Mouse (Mus musculus) cerebellum, adult 18-20 months (tissue): Measurements from ENCODE around the gene Bbox1.
A peak's percentile ranks its signal among the peaks of the same experiment; 100 is the strongest.

Experiments
- DNase-seq, 2 experiments: peaks; one replicate each; pipeline ENCODE4 v3.0.0; 2021

Bbox1 gene

GRCm38 (mm10) chr2:110314509-110315155 is at the start of gene Bbox1:
TSS of gene Bbox1 (minus strand) at chr2:110314560.
- DNase-seq, result peak in 1 of 2 experiments; percentile 4

DNA sequence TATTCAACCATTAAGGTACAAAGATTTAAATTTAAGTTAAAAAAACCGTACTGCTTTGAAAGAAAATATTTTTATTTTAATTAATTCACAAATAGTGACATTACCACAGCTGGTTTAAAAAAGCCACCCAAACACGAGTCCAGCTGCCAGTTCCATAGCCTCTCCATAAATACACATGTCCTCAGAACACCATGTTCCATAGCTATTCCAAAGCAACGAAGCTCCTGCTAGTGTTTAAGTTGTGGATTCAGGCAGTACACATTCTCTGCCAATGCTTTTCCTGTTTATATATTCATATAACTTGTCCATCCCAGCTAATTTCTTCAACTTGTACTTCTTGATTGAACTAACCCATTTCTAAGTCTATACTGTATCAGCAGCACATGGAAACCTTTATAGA is 49.5 kb upstream of the Bbox1 start:
- DNase-seq, result no peak

GRCm38 (mm10) chr2:110362432-110363283 is 48.3 kb upstream of the Bbox1 start, which contains the start of gene Fibin:
TSS of gene Fibin (minus strand) at chr2:110363183.
- peak in 1 of 2 experiments; percentile 7 for DNase-seq

GRCm38 (mm10) chr2:110353302-110353970 is 39.1 kb upstream of the Bbox1 start:
- no peak for DNase-seq

GRCm38 (mm10) chr2:110351843-110352251 is 37.5 kb upstream of the Bbox1 start:
- no peak for DNase-seq

DNA sequence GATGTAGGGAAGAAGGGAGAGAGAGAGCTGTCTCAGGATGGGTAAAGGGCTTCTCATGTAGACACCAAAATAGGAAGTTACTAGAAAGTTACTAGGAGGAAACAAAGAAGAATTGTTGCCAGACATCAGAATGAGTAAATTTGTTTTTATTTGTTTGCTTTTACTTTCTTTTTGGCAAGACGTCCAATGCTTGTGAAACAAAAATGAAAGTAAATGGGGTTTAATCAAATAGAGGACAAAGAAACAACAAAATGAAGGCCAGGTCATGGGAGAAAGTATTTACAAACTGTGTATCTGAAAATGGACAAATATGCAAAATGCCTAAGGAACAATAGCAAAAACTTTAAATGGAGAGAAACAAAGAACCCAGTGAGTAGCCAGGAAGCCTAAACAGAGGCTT is 37.0 kb upstream of the Bbox1 start:
- DNase-seq, result no peak

DNA sequence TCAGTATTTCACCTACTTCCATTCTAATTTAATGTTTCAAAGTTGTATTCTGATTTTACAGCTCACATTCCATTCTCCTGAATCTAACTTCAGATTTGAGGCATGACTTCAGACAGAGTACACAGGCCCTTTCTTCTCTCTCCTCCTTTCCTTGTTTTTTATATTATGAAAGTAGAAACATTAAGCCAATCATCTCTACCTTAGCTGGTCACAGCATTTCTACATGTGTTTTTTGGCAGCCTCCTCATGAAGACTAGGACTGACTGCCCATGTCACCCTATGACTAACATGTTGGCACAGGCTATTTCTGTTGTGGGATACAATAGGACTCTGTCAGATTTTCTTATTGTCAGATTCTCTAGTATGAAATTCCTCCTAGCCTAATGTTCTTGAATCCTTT is 14.6 kb upstream of the Bbox1 start:
- no peak for DNase-seq

GRCm38 (mm10) chr2:110319949-110320348 is 5.6 kb upstream of the Bbox1 start:
- DNase-seq, result no peak

GRCm38 (mm10) chr2:110319266-110319665 is 4.9 kb upstream of the Bbox1 start:
- DNase-seq, result no peak

GRCm38 (mm10) chr2:110318719-110319118 is 4.4 kb upstream of the Bbox1 start:
- no peak for DNase-seq

DNA sequence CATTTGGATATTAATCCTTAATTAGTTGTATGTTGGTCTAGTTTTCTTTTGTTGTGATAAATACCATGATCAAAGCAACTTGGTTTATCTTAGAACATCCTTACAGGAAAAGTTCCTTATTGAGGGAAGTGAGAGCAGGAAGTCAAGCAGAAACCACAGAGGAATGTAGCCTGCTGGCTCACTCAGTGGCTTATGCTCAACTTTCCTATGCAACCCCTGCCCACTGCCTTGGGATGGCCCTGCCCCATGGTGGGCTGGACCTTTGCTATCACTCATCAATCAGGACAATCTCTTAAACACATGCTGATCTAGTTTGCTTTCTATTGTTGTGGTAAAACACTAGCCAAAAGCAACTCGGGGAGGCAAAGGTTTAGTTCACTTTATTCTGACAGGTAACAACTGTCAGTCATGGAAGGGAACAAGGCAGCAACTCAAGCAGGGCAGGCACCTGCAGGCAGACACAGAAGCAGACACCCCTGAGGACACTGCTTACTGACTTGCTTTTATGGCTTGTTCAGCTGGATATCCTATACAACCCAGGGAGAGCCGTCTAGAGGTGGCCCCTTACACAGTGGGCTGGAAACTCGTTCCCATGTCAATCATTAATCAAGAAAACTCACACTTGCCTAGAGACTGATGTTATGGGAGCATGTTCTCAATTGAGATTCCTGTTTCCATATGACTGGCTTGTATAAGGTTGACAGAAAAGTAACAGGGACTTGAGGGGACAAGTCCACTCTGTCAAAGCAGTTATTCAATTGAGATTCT is 1.9 kb upstream of the Bbox1 start:
- DNase-seq, result no peak

DNA sequence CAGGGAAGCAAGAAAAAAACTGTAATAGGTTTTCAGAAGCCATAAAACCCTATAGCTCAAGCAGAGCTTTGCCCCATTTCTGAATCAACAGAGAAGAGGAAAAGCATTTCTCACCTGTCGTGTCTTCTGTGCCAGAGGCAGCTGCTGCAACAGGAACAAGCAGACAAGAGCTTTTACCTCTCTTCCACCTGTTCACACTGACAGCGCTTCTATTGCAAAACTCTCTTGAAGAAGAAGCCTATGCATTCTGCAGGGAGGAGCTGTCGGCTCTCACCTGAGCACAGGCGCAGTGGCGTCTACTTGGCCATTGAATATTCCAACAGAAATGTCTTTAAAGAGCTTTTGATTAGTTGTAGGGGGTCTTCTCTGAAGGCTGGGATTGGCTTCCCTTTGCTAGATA is 286 bp downstream of the Bbox1 start:
- DNase-seq, result no peak

GRCm38 (mm10) chr2:110313305-110313824 is 995 bp downstream of the Bbox1 start:
- DNase-seq, result no peak

- no peak for DNase-seq
These were observed 8.7 kb downstream of the Bbox1 start for GRCm38 (mm10) chr2:110305358-110306283.

DNA sequence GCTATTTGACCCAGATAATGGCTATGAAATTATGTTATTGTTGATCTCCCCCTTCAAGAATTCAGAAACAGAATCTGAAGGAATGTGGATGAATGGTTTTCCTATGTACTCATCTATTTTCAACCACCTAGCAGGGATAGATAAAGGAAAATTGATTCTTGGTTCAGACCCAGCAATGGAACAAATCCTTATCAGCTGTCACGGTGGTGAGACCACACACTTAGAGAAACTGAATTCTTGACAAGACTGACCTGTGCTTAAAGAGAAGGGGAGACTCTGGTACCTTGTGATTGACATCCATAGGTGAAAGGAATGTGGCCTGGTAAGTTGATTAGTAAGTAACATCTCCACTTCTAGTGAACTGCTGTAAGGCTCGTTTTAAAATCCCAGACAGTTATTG is 12.1 kb downstream of the Bbox1 start:
- DNase-seq, result no peak

DNA sequence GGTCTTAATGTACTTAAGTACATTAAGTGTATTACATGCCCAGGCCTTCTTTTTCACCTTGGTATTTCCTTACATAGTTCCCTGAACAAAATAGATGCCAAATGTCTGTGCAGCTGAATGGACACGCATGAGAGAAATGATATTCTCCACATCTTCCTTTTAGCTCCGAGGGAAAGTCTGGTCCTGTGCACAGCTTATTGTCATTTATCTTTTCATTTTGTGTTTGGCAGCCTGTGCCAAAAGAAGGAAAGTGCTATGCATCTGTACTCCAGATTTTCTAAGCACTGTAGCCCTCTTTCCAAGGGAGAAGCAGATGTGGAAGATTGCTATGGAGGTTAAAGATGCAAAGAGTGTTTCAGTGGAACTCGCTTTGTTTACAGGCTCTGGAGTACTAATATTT is 13.0 kb downstream of the Bbox1 start:
- DNase-seq, result no peak

- no peak for DNase-seq
These were observed 19.4 kb downstream of the Bbox1 start for GRCm38 (mm10) chr2:110294927-110295326.

GRCm38 (mm10) chr2:110287959-110288358 is 26.4 kb downstream of the Bbox1 start:
- no peak for DNase-seq

DNA sequence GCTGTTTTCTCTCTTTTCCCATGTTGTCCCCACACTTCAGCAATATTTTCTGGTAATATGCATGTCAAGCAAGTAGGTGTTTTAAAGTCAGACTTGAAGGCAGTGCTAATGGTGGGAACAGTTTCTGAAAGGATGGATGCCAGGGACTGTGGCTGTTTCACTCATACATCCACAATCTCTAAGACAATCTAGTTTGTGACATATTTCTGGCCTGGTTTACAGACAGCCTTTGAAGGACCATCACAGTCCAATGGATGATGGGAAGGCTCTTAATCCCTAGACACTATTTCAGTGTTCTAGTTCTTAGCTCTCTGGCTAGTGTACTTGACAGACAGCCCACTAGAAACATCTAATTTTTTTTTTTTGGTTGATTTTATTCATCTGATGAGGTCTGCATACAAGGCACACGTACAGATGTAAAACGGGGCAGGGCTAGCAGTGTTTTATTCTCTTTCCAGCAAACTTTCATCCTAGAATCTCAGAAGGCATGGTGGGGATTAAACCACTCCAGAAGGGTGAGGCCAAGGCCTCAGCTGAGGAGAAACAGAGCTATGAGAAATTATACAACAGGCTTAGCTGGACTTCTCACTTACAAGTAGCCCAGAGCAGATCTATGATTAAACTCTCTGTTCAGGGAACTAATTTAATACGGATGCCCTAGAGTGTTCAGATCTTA is 28.4 kb downstream of the Bbox1 start:
- no peak for DNase-seq

GRCm38 (mm10) chr2:110275424-110275823 is 38.9 kb downstream of the Bbox1 start:
- DNase-seq, result no peak

DNA sequence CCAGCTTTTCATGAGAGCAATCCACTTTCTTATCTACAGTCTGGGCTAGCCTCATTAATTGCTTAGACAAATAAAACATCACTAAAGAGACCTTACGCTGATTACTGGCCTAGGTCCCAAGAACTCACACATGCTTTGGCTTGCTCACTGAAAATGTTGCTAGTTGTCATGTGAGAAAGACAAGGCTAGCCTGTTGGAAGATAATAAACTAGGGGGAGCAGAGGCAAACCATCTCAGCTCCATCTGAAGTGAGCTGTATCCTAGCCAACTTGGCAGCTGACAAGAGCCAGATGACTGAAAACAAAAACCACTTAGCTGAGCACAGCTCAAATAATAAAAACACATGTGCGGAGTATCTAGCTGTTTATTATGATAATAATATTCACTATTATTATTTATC is 40.2 kb downstream of the Bbox1 start:
- no peak for DNase-seq
